Mouse (Mus musculus): Measurements from ENCODE around the gene Arhgef15. TPM values are rescaled to one million over a fixed set of nuclear protein-coding genes. Genes with fewer than 3 reads are reported as not detected.
A peak's percentile ranks its signal among the peaks of the same experiment; 100 is the strongest.

Arhgef15 gene
- polyA plus RNA-seq, 1 experiment from 2014 or later = 10.8 TPM

- H3K27ac ChIP-seq (replicated peaks in 1 of 2; ENCODE audit: control insufficient read depth in 1 of 2, insufficient read depth in 1 of 2, low read depth in 2 of 2, low read length in 2 of 2) = no peak overlapping the region
- H3K4me3 ChIP-seq (ENCODE audit: control insufficient read depth in 1 of 2, insufficient read depth in 1 of 2, low read depth in 1 of 2, low read length in 2 of 2) = peak overlapping the region; percentile 42 to 80
- peaks cover 0 to 7% of the 10 kb centered on the region in 2 experiments; a peak in 1 of 4 replicates for H3K4me1 ChIP-seq (ENCODE audit: control insufficient read depth in 2 of 2, insufficient read depth in 2 of 2, low read length in 2 of 2)
- H3K27me3 ChIP-seq (ENCODE audit: control insufficient read depth, insufficient read depth, low read length) = no peaks in the 10 kb centered on the region
- H3K9me3 ChIP-seq (ENCODE audit: control insufficient read depth, low read length) = 0 out of 2 replicates have a peak, but pooled peaks cover 2% of the 10 kb centered on the region
- peak overlapping the region; percentile 74 for H3K4me2 ChIP-seq (ENCODE audit: low read length)
- H3K36me3 ChIP-seq (ENCODE audit: control insufficient read depth, insufficient read depth, low read length) = peaks cover 33% of the 10 kb centered on the region
- 26% methylated on average over 31 of the region's 31 CpGs for WGBS
- no peak for ATAC-seq (ENCODE audit: insufficient number of reproducible peaks, insufficient read depth, low FRiP score, low read depth)
- H3K9ac ChIP-seq (ENCODE audit: low read length) = peak overlapping the region; percentile 64
Observed at GRCm38 (mm10) chr11:68900519-68901350, 56.5 kb downstream of the Arhgef15 start.

GRCm38 (mm10) chr11:68899815-68900214 lies 57.5 kb downstream of the Arhgef15 start:
- peaks cover 0 to 7% of the 10 kb centered on the region in 2 experiments; a peak in 1 of 4 replicates for H3K4me1 ChIP-seq (ENCODE audit: control insufficient read depth in 2 of 2, insufficient read depth in 2 of 2, low read length in 2 of 2)
- no peak overlapping the region for H3K4me2 ChIP-seq (ENCODE audit: low read length)
- peaks cover 24% of the 10 kb centered on the region for H3K36me3 ChIP-seq (ENCODE audit: control insufficient read depth, insufficient read depth, low read length)
- no peak for ATAC-seq (ENCODE audit: insufficient number of reproducible peaks, insufficient read depth, low FRiP score, low read depth)
- no peak overlapping the region for H3K27ac ChIP-seq (replicated peaks in 1 of 2; ENCODE audit: control insufficient read depth in 1 of 2, insufficient read depth in 1 of 2, low read depth in 2 of 2, low read length in 2 of 2)
- 0 out of 2 replicates have a peak, but pooled peaks cover 2% of the 10 kb centered on the region for H3K9me3 ChIP-seq (ENCODE audit: control insufficient read depth, low read length)
- H3K9ac ChIP-seq (ENCODE audit: low read length) = no peak overlapping the region
- no peak overlapping the region for H3K4me3 ChIP-seq (ENCODE audit: control insufficient read depth in 1 of 2, insufficient read depth in 1 of 2, low read depth in 1 of 2, low read length in 2 of 2)
- H3K27me3 ChIP-seq (ENCODE audit: control insufficient read depth, insufficient read depth, low read length) = no peaks in the 10 kb centered on the region
- 85% methylated on average over 8 of the region's 8 CpGs for WGBS

- no peaks in the 10 kb centered on the region for H3K27me3 ChIP-seq (ENCODE audit: control insufficient read depth, insufficient read depth, low read length)
- ATAC-seq (ENCODE audit: insufficient number of reproducible peaks, insufficient read depth, low FRiP score, low read depth) = no peak
- H3K4me2 ChIP-seq (ENCODE audit: low read length) = no peak overlapping the region
- H3K4me1 ChIP-seq (ENCODE audit: control insufficient read depth in 2 of 2, insufficient read depth in 2 of 2, low read length in 2 of 2) = peaks cover 0 to 7% of the 10 kb centered on the region in 2 experiments; a peak in 1 of 4 replicates
- H3K27ac ChIP-seq (replicated peaks in 1 of 2; ENCODE audit: control insufficient read depth in 1 of 2, insufficient read depth in 1 of 2, low read depth in 2 of 2, low read length in 2 of 2) = no peak overlapping the region
- H3K4me3 ChIP-seq (ENCODE audit: control insufficient read depth in 1 of 2, insufficient read depth in 1 of 2, low read depth in 1 of 2, low read length in 2 of 2) = no peak overlapping the region
- WGBS = 61% methylated on average over 6 of the region's 6 CpGs
- H3K9ac ChIP-seq (ENCODE audit: low read length) = no peak overlapping the region
- 0 out of 2 replicates have a peak, but pooled peaks cover 2% of the 10 kb centered on the region for H3K9me3 ChIP-seq (ENCODE audit: control insufficient read depth, low read length)
- peaks cover 14% of the 10 kb centered on the region for H3K36me3 ChIP-seq (ENCODE audit: control insufficient read depth, insufficient read depth, low read length)
Observed at GRCm38 (mm10) chr11:68898790-68899189, 58.5 kb downstream of the Arhgef15 start.

GRCm38 (mm10) chr11:68897838-68898237 lies 59.4 kb downstream of the Arhgef15 start:
- no peak for ATAC-seq (ENCODE audit: insufficient number of reproducible peaks, insufficient read depth, low FRiP score, low read depth)
- Histone ChIP-seq H3K36me3 (ENCODE audit: control insufficient read depth, insufficient read depth, low read length) (peaks cover 4% of the 10 kb centered on the region), H3K9ac (ENCODE audit: low read length) (no peak overlapping the region)

GRCm38 (mm10) chr11:68897120-68897519 lies 60.2 kb downstream of the Arhgef15 start:
- Histone ChIP-seq H3K36me3 (ENCODE audit: control insufficient read depth, insufficient read depth, low read length) (no peaks in the 10 kb centered on the region), H3K4me2 (ENCODE audit: low read length) (no peak overlapping the region), H3K4me1 (ENCODE audit: control insufficient read depth in 2 of 2, insufficient read depth in 2 of 2, low read length in 2 of 2) (peaks cover under 1 to 6% of the 10 kb centered on the region in 2 experiments; a peak in 2 of 4 replicates), H3K4me3 (ENCODE audit: control insufficient read depth in 1 of 2, insufficient read depth in 1 of 2, low read depth in 1 of 2, low read length in 2 of 2) (no peak overlapping the region), H3K9ac (ENCODE audit: low read length) (no peak overlapping the region), H3K27me3 (ENCODE audit: control insufficient read depth, insufficient read depth, low read length) (no peaks in the 10 kb centered on the region), H3K9me3 (ENCODE audit: control insufficient read depth, low read length) (0 out of 2 replicates have a peak, but pooled peaks cover 2% of the 10 kb centered on the region), H3K27ac (replicated peaks in 1 of 2; ENCODE audit: control insufficient read depth in 1 of 2, insufficient read depth in 1 of 2, low read depth in 2 of 2, low read length in 2 of 2) (no peak overlapping the region)
- no peak for ATAC-seq (ENCODE audit: insufficient number of reproducible peaks, insufficient read depth, low FRiP score, low read depth)
- WGBS = 62% methylated on average over 4 of the region's 4 CpGs

More at GRCm38 (mm10) chr11:68897838-68898237, 59.4 kb downstream of the Arhgef15 start:
- Histone ChIP-seq H3K9me3 (ENCODE audit: control insufficient read depth, low read length) (0 out of 2 replicates have a peak, but pooled peaks cover 2% of the 10 kb centered on the region), H3K4me1 (ENCODE audit: control insufficient read depth in 2 of 2, insufficient read depth in 2 of 2, low read length in 2 of 2) (peaks cover 0 to 6% of the 10 kb centered on the region in 2 experiments; a peak in 2 of 4 replicates), H3K4me2 (ENCODE audit: low read length) (no peak overlapping the region), H3K4me3 (ENCODE audit: control insufficient read depth in 1 of 2, insufficient read depth in 1 of 2, low read depth in 1 of 2, low read length in 2 of 2) (no peak overlapping the region), H3K27me3 (ENCODE audit: control insufficient read depth, insufficient read depth, low read length) (no peaks in the 10 kb centered on the region), H3K27ac (replicated peaks in 1 of 2; ENCODE audit: control insufficient read depth in 1 of 2, insufficient read depth in 1 of 2, low read depth in 2 of 2, low read length in 2 of 2) (no peak overlapping the region)
- 65% methylated on average over 6 of the region's 6 CpGs for WGBS

- H3K4me1 ChIP-seq (ENCODE audit: control insufficient read depth in 2 of 2, insufficient read depth in 2 of 2, low read length in 2 of 2) = peaks cover 2 to 7% of the 10 kb centered on the region in 2 experiments; a peak in 2 of 4 replicates
- no peak overlapping the region for H3K4me3 ChIP-seq (ENCODE audit: control insufficient read depth in 1 of 2, insufficient read depth in 1 of 2, low read depth in 1 of 2, low read length in 2 of 2)
- H3K27ac ChIP-seq (replicated peaks in 1 of 2; ENCODE audit: control insufficient read depth in 1 of 2, insufficient read depth in 1 of 2, low read depth in 2 of 2, low read length in 2 of 2) = no peak overlapping the region
- 0 out of 2 replicates have a peak, but pooled peaks cover 2% of the 10 kb centered on the region for H3K9me3 ChIP-seq (ENCODE audit: control insufficient read depth, low read length)
- WGBS = 89% methylated on average over 5 of the region's 5 CpGs
- no peaks in the 10 kb centered on the region for H3K27me3 ChIP-seq (ENCODE audit: control insufficient read depth, insufficient read depth, low read length)
- H3K4me2 ChIP-seq (ENCODE audit: low read length) = no peak overlapping the region
- no peaks in the 10 kb centered on the region for H3K36me3 ChIP-seq (ENCODE audit: control insufficient read depth, insufficient read depth, low read length)
- no peak overlapping the region for H3K9ac ChIP-seq (ENCODE audit: low read length)
- ATAC-seq (ENCODE audit: insufficient number of reproducible peaks, insufficient read depth, low FRiP score, low read depth) = no peak
Observed at GRCm38 (mm10) chr11:68896247-68896646, 61.0 kb downstream of the Arhgef15 start.

GRCm38 (mm10) chr11:68893911-68894464 lies 63.3 kb downstream of the Arhgef15 start:
- no peak for ATAC-seq (ENCODE audit: insufficient number of reproducible peaks, insufficient read depth, low FRiP score, low read depth)
- H3K4me1 ChIP-seq (ENCODE audit: control insufficient read depth in 2 of 2, insufficient read depth in 2 of 2, low read length in 2 of 2) = peaks cover 2 to 11% of the 10 kb centered on the region in 2 experiments; a peak in 2 of 4 replicates
- H3K27ac ChIP-seq (replicated peaks in 1 of 2; ENCODE audit: control insufficient read depth in 1 of 2, insufficient read depth in 1 of 2, low read depth in 2 of 2, low read length in 2 of 2) = no peak overlapping the region
- no peak overlapping the region for H3K4me3 ChIP-seq (ENCODE audit: control insufficient read depth in 1 of 2, insufficient read depth in 1 of 2, low read depth in 1 of 2, low read length in 2 of 2)
- WGBS = 62% methylated on average over 12 of the region's 12 CpGs
- no peaks in the 10 kb centered on the region for H3K27me3 ChIP-seq (ENCODE audit: control insufficient read depth, insufficient read depth, low read length)
- no peaks in the 10 kb centered on the region for H3K36me3 ChIP-seq (ENCODE audit: control insufficient read depth, insufficient read depth, low read length)
- H3K9me3 ChIP-seq (ENCODE audit: control insufficient read depth, low read length) = 0 out of 2 replicates have a peak, but pooled peaks cover 2% of the 10 kb centered on the region
- H3K4me2 ChIP-seq (ENCODE audit: low read length) = no peak overlapping the region
- H3K9ac ChIP-seq (ENCODE audit: low read length) = no peak overlapping the region
